Mouse (Mus musculus) lung, adult 2 months (tissue): ENCODE measurements around the gene Slx4ip.

Experiments used
- CTCF ChIP-seq: fragments of 200-500 bp; IDR thresholded peaks from 2 replicates; pipeline ENCODE4 v1.5.1; 2011; ENCODE audit warnings: mild to moderate bottlenecking, low read length, control low read depth; ENCODE audit not compliant: insufficient read depth
- POLR2A ChIP-seq: fragments of 200-500 bp; IDR thresholded peaks from 2 replicates; pipeline ENCODE4 v1.6.1; 2011; ENCODE audit warnings: low read depth, mild to moderate bottlenecking, control low read depth, low read length, borderline replicate concordance; ENCODE audit errors: extremely low read depth

DNA sequence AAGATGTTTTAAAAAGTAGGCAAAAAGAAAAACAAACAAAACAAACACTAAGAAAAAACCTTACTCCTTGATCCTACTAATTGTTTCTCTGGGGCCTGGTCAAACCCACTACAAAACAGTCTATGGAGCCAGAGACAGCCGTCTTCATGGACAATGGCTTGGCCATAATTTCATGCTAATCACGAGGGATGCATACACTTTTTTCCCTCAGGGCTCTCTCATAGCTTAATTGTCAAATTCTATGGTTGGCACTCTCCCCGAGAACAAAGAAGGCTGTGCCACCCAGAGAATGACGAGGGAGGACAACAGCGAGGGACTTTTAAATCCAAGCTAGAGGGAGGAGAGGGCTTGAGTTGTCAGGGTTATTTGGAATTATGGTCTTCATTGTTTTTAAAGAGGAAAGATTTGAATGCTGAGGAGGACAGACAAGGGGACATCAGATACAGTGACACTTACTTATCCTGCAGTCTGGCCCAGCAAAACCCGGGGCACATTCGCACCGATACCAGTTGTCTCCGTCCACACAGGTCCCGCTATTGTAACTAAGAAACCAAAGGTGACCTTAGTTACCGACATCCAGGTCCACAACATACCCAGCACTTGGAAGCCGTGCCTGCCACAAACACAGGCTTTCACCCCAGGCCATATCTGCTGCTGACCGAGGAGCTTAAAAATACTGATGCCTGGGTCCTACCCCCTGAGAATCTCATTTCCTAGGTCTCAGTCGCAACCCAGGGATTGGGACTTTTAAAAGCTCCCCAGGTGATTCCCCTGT, 195.8 kb downstream of the Slx4ip start:
- TF ChIP-seq POLR2A, result no peak
- no peak for TF ChIP-seq CTCF
